Mouse (Mus musculus) kidney, postnatal 0 days (tissue): Measurements from ENCODE around the gene Ncam1. TPM values are rescaled to one million over a fixed set of nuclear protein-coding genes. Genes with fewer than 3 reads are reported as not detected.

ENCODE experiments used
- ATAC-seq: fragments of 200-750 bp; cut with Nextera tagmentation; replicated peaks from 2 replicates; pipeline ENCODE4 v1.8.0; 2017; ENCODE audit warnings: low read depth, moderate number of reproducible peaks, moderate TSS enrichment, moderate library complexity; ENCODE audit not compliant: low FRiP score
- DNase-seq: peaks from one replicate; pipeline ENCODE4 v3.0.0-alpha.2; 2016; ENCODE audit warnings: low spot score
- H3K27ac ChIP-seq: fragments of 300-500 bp; sonication (generic); 2 replicates; pipeline ENCODE4 v1.5.1; 2014; ENCODE audit warnings: mild to moderate bottlenecking
- H3K27me3 ChIP-seq: fragments of 300-500 bp; sonication (generic); 2 replicates; pipeline ENCODE4 v1.6.1; 2014; ENCODE audit warnings: low read length, mixed read lengths; ENCODE audit not compliant: insufficient read depth
- H3K36me3 ChIP-seq: fragments of 300-500 bp; sonication (generic); 2 replicates; pipeline ENCODE4 v1.6.1; 2014; ENCODE audit warnings: low read length, mixed read lengths; ENCODE audit not compliant: insufficient read depth
- H3K4me1 ChIP-seq: fragments of 300-500 bp; sonication (generic); replicated peaks from 2 replicates; pipeline ENCODE4 v1.6.1; 2014; ENCODE audit warnings: antibody characterized with exemption, low read length, mixed read lengths; ENCODE audit not compliant: insufficient read depth
- H3K4me2 ChIP-seq: fragments of 300-500 bp; sonication (generic); 2 replicates; pipeline ENCODE4 v1.6.1; 2014; ENCODE audit warnings: mild to moderate bottlenecking, low read length, moderate library complexity, mixed read lengths
- H3K4me3 ChIP-seq: fragments of 300-500 bp; sonication (generic); replicated peaks from 2 replicates; pipeline ENCODE4 v1.5.1; 2014; ENCODE audit warnings: low read depth, low read length
- H3K9ac ChIP-seq: fragments of 300-500 bp; sonication (generic); 2 replicates; pipeline ENCODE4 v1.6.1; 2014; ENCODE audit warnings: low read depth, low read length
- H3K9me3 ChIP-seq: fragments of 300-500 bp; sonication (generic); replicated peaks from 2 replicates; pipeline ENCODE4 v1.6.1; 2016; ENCODE audit warnings: low read length, inconsistent platforms, mixed read lengths
- CTCF ChIP-seq: IDR thresholded peaks from 2 replicates; pipeline ENCODE4 v1.5.1; 2016; ENCODE audit warnings: antibody characterized with exemption, low read depth, mild to moderate bottlenecking, moderate library complexity
- WGBS: fragments of 180-500 bp; shearing (Covaris S2); extraction: QIAGEN DNeasy Blood & Tissue Kit; methylation state at CpG from one replicate; pipeline ENCODE4 v1.1.7; 2014; 5-methylcytosine and 5-hydroxymethylcytosine counted together
- polyA plus RNA-seq: library from polyadenylated mRNA; unstranded; fragments of >200 nt; fragmentation: Nextera tagmentation; extraction: Ambion mirVana; gene quantifications from 2 replicates; pipeline ENCODE4 v1.2.1, GENCODE M21; 2015

Ncam1 gene
- polyA plus RNA-seq, 1 experiment from 2014 or later: 81.2 TPM

DNA sequence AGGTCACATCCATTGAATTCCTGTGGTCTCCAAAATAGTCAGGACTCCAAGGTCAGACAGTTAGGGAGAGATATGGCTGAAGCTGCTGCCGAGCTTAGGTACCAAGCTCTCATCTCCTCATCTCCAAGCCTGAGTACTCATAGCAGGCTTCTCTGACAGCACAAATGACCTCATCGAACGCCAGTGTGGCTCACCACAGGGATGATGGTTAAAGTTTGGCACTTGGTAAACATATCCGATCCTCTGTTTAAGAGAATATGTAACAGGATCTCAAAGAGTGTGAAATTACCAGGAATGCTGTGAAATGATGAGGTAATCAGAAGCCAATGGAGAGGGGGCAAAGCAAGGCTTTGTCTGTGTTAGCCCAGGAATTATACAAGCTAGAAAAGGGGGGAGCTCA, 6.1 kb downstream of the Ncam1 start:
- H3K27me3 ChIP-seq: no peaks in the 10 kb centered on the region
- peaks cover 11% of the 10 kb centered on the region; the same call in 1 of the 2 replicates for H3K4me1 ChIP-seq
- no peaks in the 10 kb centered on the region for H3K36me3 ChIP-seq
- ATAC-seq: no peak
- no peak for DNase-seq
- no peak overlapping the region for H3K9ac ChIP-seq
- WGBS: 61% methylated on average over 4 of the region's 4 CpGs
- no peak overlapping the region for H3K27ac ChIP-seq
- H3K4me3 ChIP-seq: no peak overlapping the region
- no peak for TF ChIP-seq CTCF
- no peak overlapping the region for H3K4me2 ChIP-seq
- no peaks in the 10 kb centered on the region for H3K9me3 ChIP-seq

GRCm38 (mm10) chr9:49781016-49781772, 17.5 kb downstream of the Ncam1 start:
- 69% methylated on average over 9 of the region's 9 CpGs for WGBS
- H3K27ac ChIP-seq: peak overlapping the region; percentile 5; the same call in 1 of the 2 replicates
- no peak for TF ChIP-seq CTCF
- no peaks in the 10 kb centered on the region for H3K36me3 ChIP-seq
- H3K9me3 ChIP-seq: no peaks in the 10 kb centered on the region
- H3K4me1 ChIP-seq: no peaks in the 10 kb centered on the region; the same call in none of the 2 replicates
- no peak overlapping the region for H3K9ac ChIP-seq
- H3K27me3 ChIP-seq: no peaks in the 10 kb centered on the region
- H3K4me3 ChIP-seq: no peak overlapping the region
- ATAC-seq: no peak
- no peak overlapping the region for H3K4me2 ChIP-seq
- no peak for DNase-seq

GRCm38 (mm10) chr9:49777015-49777637, 21.6 kb downstream of the Ncam1 start:
- Histone ChIP-seq H3K9ac (no peak overlapping the region), H3K4me1 (peaks cover 4% of the 10 kb centered on the region), H3K9me3 (no peaks in the 10 kb centered on the region), H3K4me2 (no peak overlapping the region), H3K4me3 (no peak overlapping the region), H3K36me3 (no peaks in the 10 kb centered on the region), H3K27ac (no peak overlapping the region), H3K27me3 (no peaks in the 10 kb centered on the region)
- DNase-seq: no peak
- no peak for TF ChIP-seq CTCF
- 76% methylated on average over 7 of the region's 7 CpGs for whole genome bisulfite sequencing
- no peak for ATAC-seq

GRCm38 (mm10) chr9:49766634-49767033, 32.1 kb downstream of the Ncam1 start:
- DNase-seq (peak; percentile 79), ATAC-seq (no peak)
- Histone ChIP-seq H3K9ac (no peak overlapping the region), H3K9me3 (no peaks in the 10 kb centered on the region), H3K4me1 (no peaks in the 10 kb centered on the region), H3K4me2 (no peak overlapping the region), H3K27ac (no peak overlapping the region), H3K27me3 (no peaks in the 10 kb centered on the region), H3K36me3 (no peaks in the 10 kb centered on the region), H3K4me3 (no peak overlapping the region)
- 31% methylated on average over 2 of the region's 2 CpGs for WGBS
- TF ChIP-seq CTCF: no peak

DNA sequence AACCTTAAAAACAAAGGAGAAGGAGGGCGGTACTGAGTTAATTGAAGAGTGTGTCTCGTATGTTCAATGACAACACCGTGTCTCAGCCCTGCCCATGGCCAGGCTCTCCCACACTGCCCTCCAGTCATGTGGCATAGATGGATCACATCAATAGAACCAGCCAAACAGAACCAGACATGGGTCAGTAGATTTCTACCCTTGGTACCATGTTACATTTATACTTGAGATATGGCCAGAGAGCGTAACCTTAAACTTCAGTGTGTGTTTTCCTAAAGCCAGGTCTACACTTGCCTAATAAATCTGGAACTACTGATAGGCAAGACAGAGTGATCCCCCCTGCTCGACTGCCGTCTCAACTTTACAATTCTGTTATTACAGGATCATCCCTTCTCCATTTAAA, 38.2 kb downstream of the Ncam1 start:
- no peak for TF ChIP-seq CTCF
- no peak overlapping the region for H3K4me3 ChIP-seq
- DNase-seq (peak; percentile 80), ATAC-seq (peak; percentile 69)
- H3K9me3 ChIP-seq: no peaks in the 10 kb centered on the region
- no peaks in the 10 kb centered on the region for H3K4me1 ChIP-seq
- H3K36me3 ChIP-seq: no peaks in the 10 kb centered on the region
- WGBS: 44% methylated on average over 6 of the region's 6 CpGs
- H3K27me3 ChIP-seq: no peaks in the 10 kb centered on the region
- no peak overlapping the region for H3K27ac ChIP-seq
- no peak overlapping the region for H3K4me2 ChIP-seq
- H3K9ac ChIP-seq: no peak overlapping the region

GRCm38 (mm10) chr9:49758436-49758835, 40.3 kb downstream of the Ncam1 start:
- no peaks in the 10 kb centered on the region for H3K27me3 ChIP-seq
- no peak for TF ChIP-seq CTCF
- DNase-seq (no peak), ATAC-seq (no peak)
- H3K36me3 ChIP-seq: no peaks in the 10 kb centered on the region
- no peak overlapping the region for H3K27ac ChIP-seq
- no peak overlapping the region for H3K4me3 ChIP-seq
- no peaks in the 10 kb centered on the region for H3K4me1 ChIP-seq
- H3K4me2 ChIP-seq: no peak overlapping the region
- H3K9ac ChIP-seq: no peak overlapping the region
- WGBS: 37% methylated on average over 2 of the region's 2 CpGs
- no peaks in the 10 kb centered on the region for H3K9me3 ChIP-seq
